Mouse (Mus musculus): ENCODE data around the gene Casp8. TPM values are rescaled to one million over a fixed set of nuclear protein-coding genes. Genes with fewer than 3 reads are reported as not detected.
"Not testable (repeated sequence)": the region's sequence is repeated elsewhere in the genome, so short reads cannot be mapped to it uniquely, and the experiment has no call there.

Gene Casp8
- polyA plus RNA-seq, 1 experiment from 2014 or later: 17.3 TPM

DNA sequence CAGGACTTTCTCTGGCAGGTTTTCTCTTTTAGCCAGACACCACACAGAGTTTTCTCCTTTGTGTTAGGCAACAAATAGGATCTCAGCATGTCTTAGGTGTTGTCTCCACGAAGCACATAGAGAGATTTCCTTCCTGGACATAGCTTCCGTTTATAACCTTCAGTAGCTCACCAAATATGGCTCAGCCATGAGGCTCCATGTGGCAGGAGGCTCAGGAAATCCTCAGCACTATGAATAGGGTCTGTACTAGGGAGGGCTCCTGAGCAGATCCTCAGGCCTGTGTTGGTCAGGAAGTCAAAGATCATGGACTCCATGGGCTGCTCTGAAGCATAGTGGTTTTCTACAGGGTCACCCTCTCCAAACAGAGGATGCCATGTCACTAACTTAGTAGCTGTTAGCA, 37.0 kb downstream of the Casp8 start:
- 41% methylated on average over 2 of the region's 2 CpGs for WGBS
- Histone ChIP-seq H3K27ac (replicated peaks in 1 of 2; ENCODE audit: control insufficient read depth in 1 of 2, insufficient read depth in 1 of 2, low read depth in 2 of 2, low read length in 2 of 2) (peak overlapping the region; percentile 49 to 58; a peak in 2 of 4 replicates), H3K36me3 (ENCODE audit: control insufficient read depth, insufficient read depth, low read length) (peaks cover 37% of the 10 kb centered on the region), H3K4me1 (ENCODE audit: control insufficient read depth in 2 of 2, insufficient read depth in 2 of 2, low read length in 2 of 2) (0 out of 4 replicates have a peak, but pooled peaks cover 0 to 6% of the 10 kb centered on the region in 2 experiments), H3K27me3 (ENCODE audit: control insufficient read depth, insufficient read depth, low read length) (no peaks in the 10 kb centered on the region), H3K4me2 (ENCODE audit: low read length) (no peak overlapping the region), H3K9ac (ENCODE audit: low read length) (no peak overlapping the region), H3K4me3 (ENCODE audit: control insufficient read depth in 1 of 2, insufficient read depth in 1 of 2, low read depth in 1 of 2, low read length in 2 of 2) (no peak overlapping the region), H3K9me3 (ENCODE audit: control insufficient read depth, low read length) (no peaks in the 10 kb centered on the region)
- no peak for ATAC-seq (ENCODE audit: insufficient number of reproducible peaks, insufficient read depth, low FRiP score, low read depth)

DNA sequence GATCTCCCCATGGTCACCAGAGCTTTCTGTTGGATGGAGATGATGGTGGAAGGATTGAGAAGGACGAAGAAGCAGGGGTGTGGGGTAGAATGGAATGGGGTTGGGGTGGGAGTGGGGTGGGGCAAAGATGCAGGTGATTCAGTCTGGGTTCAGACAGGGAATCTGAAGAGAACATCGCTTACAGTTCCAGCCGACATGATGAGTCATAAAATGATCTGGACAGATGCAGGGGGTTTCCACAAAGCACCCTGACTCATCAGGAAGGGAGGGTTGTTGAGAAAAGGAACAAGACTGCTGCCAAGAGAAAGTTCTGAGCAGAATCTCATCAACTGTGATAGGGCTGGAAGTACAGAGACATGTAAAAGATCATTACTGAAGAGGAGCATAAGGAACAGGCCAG, 61.6 kb downstream of the Casp8 start:
- H3K9ac ChIP-seq (ENCODE audit: low read length); H3K4me1 ChIP-seq (ENCODE audit: control insufficient read depth in 2 of 2, insufficient read depth in 2 of 2, low read length in 2 of 2); H3K27ac ChIP-seq (replicated peaks in 1 of 2; ENCODE audit: control insufficient read depth in 1 of 2, insufficient read depth in 1 of 2, low read depth in 2 of 2, low read length in 2 of 2); H3K27me3 ChIP-seq (ENCODE audit: control insufficient read depth, insufficient read depth, low read length); H3K4me2 ChIP-seq (ENCODE audit: low read length); ATAC-seq (ENCODE audit: insufficient number of reproducible peaks, insufficient read depth, low FRiP score, low read depth); H3K36me3 ChIP-seq (ENCODE audit: control insufficient read depth, insufficient read depth, low read length); H3K4me3 ChIP-seq (ENCODE audit: control insufficient read depth in 1 of 2, insufficient read depth in 1 of 2, low read depth in 1 of 2, low read length in 2 of 2); H3K9me3 ChIP-seq (ENCODE audit: control insufficient read depth, low read length): not testable (repeated sequence)
- WGBS: 69% methylated on average over 3 of the region's 3 CpGs

DNA sequence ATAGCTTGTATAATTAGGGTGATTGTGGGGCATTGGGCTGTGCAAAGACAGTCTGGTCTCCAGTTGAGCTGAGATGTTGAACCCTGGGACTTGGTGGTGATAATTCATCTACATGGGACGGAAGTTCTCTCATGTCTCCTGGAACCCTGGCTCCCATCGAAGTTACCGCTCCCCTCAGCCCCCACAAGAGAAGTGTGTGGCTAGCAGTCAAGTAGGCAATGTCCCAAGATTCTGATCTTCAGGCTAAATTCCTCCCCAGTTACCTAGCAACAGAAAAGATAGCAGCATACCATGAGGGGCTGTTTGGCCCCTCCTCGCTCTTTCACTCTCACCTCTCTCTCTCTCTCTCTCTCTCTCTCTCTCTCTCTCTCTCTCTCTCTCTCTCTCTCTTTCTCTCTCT, 64.0 kb downstream of the Casp8 start:
- not testable (repeated sequence) for H3K4me1 ChIP-seq (ENCODE audit: control insufficient read depth in 2 of 2, insufficient read depth in 2 of 2, low read length in 2 of 2); H3K4me2 ChIP-seq (ENCODE audit: low read length); H3K4me3 ChIP-seq (ENCODE audit: control insufficient read depth in 1 of 2, insufficient read depth in 1 of 2, low read depth in 1 of 2, low read length in 2 of 2); ATAC-seq (ENCODE audit: insufficient number of reproducible peaks, insufficient read depth, low FRiP score, low read depth); H3K9ac ChIP-seq (ENCODE audit: low read length); H3K27me3 ChIP-seq (ENCODE audit: control insufficient read depth, insufficient read depth, low read length); H3K36me3 ChIP-seq (ENCODE audit: control insufficient read depth, insufficient read depth, low read length); H3K27ac ChIP-seq (replicated peaks in 1 of 2; ENCODE audit: control insufficient read depth in 1 of 2, insufficient read depth in 1 of 2, low read depth in 2 of 2, low read length in 2 of 2); H3K9me3 ChIP-seq (ENCODE audit: control insufficient read depth, low read length)
- 45% methylated on average over 4 of the region's 4 CpGs for WGBS

DNA sequence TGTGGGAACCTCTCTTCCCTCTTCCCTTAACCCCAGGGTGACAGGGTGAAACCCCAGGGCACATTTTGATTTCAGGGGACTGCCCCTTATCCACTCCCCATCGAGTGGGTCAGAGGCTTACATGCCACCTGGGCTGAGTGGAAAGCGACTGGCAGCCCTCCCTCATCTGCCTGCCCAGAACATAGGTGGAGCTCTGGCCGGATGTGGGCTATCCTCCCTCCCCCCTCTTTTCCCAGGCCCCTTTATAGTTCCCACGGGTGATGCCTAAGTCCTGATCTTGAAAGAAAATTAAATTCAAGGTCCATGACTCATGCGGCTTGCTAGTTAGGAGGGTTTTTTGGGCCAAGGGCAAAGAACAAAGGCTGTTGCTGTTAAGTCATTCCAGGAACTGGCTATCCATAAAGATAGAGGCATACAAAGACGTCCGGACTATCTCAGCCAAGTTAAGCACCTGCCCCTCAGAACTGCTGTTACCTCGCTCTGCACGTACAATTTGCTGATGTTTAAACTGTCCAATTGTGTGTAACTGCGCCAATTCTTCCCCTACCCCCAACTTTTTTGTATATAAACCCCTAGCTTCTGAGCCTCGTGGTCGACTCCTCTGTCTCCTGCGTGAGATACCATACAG, 64.7 kb downstream of the Casp8 start:
- H3K4me1 ChIP-seq (ENCODE audit: control insufficient read depth in 2 of 2, insufficient read depth in 2 of 2, low read length in 2 of 2); H3K4me3 ChIP-seq (ENCODE audit: control insufficient read depth in 1 of 2, insufficient read depth in 1 of 2, low read depth in 1 of 2, low read length in 2 of 2); H3K9me3 ChIP-seq (ENCODE audit: control insufficient read depth, low read length); H3K27me3 ChIP-seq (ENCODE audit: control insufficient read depth, insufficient read depth, low read length); ATAC-seq (ENCODE audit: insufficient number of reproducible peaks, insufficient read depth, low FRiP score, low read depth); H3K27ac ChIP-seq (replicated peaks in 1 of 2; ENCODE audit: control insufficient read depth in 1 of 2, insufficient read depth in 1 of 2, low read depth in 2 of 2, low read length in 2 of 2); H3K4me2 ChIP-seq (ENCODE audit: low read length); H3K9ac ChIP-seq (ENCODE audit: low read length); H3K36me3 ChIP-seq (ENCODE audit: control insufficient read depth, insufficient read depth, low read length): not testable (repeated sequence)
- 64% methylated on average over 13 of the region's 13 CpGs for WGBS

DNA sequence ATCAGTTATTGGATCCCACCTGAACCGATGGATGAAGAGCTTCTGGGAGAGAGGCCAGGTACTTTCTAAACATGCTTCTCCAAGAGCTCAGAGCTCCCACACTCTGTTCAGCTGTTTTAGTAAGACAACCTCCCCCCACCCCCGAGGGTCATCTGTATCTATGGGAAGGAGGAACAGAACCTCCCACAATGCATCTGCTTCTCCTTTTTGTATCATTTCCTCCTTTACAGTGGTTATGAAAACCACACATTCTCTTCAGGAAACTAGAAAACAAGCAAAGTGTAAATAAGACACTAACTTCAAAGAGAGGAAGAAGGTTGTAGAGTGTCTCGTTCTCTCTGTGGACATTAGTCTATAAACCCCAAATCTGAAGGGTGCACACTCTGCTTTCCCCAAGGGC, 65.4 kb downstream of the Casp8 start:
- not testable (repeated sequence) for H3K9ac ChIP-seq (ENCODE audit: low read length); H3K4me2 ChIP-seq (ENCODE audit: low read length); H3K27me3 ChIP-seq (ENCODE audit: control insufficient read depth, insufficient read depth, low read length); ATAC-seq (ENCODE audit: insufficient number of reproducible peaks, insufficient read depth, low FRiP score, low read depth); H3K4me3 ChIP-seq (ENCODE audit: control insufficient read depth in 1 of 2, insufficient read depth in 1 of 2, low read depth in 1 of 2, low read length in 2 of 2); H3K36me3 ChIP-seq (ENCODE audit: control insufficient read depth, insufficient read depth, low read length); H3K27ac ChIP-seq (replicated peaks in 1 of 2; ENCODE audit: control insufficient read depth in 1 of 2, insufficient read depth in 1 of 2, low read depth in 2 of 2, low read length in 2 of 2); H3K9me3 ChIP-seq (ENCODE audit: control insufficient read depth, low read length); H3K4me1 ChIP-seq (ENCODE audit: control insufficient read depth in 2 of 2, insufficient read depth in 2 of 2, low read length in 2 of 2)
- WGBS: 72% methylated on average over 3 of the region's 3 CpGs

DNA sequence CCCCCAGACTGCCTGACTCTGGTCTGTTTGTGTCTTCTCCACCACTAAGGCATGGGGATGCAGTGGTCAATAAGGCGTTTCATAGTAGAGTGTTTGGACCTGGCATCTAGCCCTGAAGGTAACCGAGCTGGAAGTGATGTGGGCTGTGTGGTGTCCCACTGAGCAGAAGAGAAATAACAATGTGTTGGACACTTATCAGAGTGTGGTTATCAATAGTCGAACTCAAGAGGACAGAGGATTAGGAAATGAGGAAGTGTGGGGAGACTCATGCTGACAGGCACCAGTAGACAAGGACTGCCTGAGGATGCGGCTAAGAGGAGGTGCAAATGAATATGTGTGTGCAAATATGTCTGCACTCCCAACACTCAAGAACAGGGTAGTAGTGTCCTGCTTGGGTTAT, 81.3 kb downstream of the Casp8 start:
- H3K4me2 ChIP-seq (ENCODE audit: low read length); H3K36me3 ChIP-seq (ENCODE audit: control insufficient read depth, insufficient read depth, low read length); H3K9me3 ChIP-seq (ENCODE audit: control insufficient read depth, low read length); H3K27me3 ChIP-seq (ENCODE audit: control insufficient read depth, insufficient read depth, low read length); ATAC-seq (ENCODE audit: insufficient number of reproducible peaks, insufficient read depth, low FRiP score, low read depth); H3K27ac ChIP-seq (replicated peaks in 1 of 2; ENCODE audit: control insufficient read depth in 1 of 2, insufficient read depth in 1 of 2, low read depth in 2 of 2, low read length in 2 of 2); H3K4me3 ChIP-seq (ENCODE audit: control insufficient read depth in 1 of 2, insufficient read depth in 1 of 2, low read depth in 1 of 2, low read length in 2 of 2); H3K9ac ChIP-seq (ENCODE audit: low read length); H3K4me1 ChIP-seq (ENCODE audit: control insufficient read depth in 2 of 2, insufficient read depth in 2 of 2, low read length in 2 of 2): not testable (repeated sequence)
- WGBS: 46% methylated on average over 4 of the region's 4 CpGs

DNA sequence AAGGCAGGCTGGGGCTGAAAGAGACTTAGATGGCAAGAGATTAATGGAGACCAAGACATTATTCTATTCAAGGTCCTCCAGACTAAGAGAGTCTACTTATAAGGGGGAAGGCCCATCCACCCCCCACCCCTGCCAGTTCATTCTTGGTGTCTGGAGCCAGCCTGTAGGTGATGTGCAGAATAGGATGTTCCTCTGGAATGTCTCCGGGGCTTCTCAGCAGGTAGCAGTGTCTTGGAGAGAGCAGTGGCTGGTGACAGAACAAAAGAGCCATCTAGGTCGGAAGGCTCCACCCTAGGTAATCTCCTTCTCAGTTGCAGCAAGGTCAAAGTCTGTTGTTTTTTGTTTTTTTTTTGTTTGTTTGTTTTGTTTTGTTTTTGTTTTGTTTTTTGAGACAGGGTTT, 84.1 kb downstream of the Casp8 start:
- not testable (repeated sequence) for H3K27ac ChIP-seq (replicated peaks in 1 of 2; ENCODE audit: control insufficient read depth in 1 of 2, insufficient read depth in 1 of 2, low read depth in 2 of 2, low read length in 2 of 2); ATAC-seq (ENCODE audit: insufficient number of reproducible peaks, insufficient read depth, low FRiP score, low read depth)
- 83% methylated on average over 2 of the region's 2 CpGs for WGBS

DNA sequence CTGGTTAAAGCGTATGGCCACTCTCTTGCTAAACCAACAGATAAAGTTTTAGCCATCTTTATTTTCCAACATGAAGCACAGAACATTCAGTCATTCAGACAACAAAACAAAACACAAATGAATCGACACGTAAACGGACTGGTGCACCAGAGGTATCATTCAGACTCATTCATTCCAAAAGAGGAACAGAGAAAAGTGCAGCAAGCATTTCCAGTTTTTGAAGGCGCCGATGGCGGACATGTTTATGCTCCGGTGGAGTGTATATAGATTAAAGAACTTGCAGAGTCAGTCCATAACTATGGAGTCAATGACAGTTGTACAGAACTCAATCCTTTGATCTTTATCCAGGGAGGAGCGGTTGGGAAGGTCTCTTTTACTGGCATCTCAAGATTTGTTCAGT, 88.1 kb downstream of the Casp8 start:
- H3K9me3 ChIP-seq (ENCODE audit: control insufficient read depth, low read length); H3K9ac ChIP-seq (ENCODE audit: low read length); H3K27ac ChIP-seq (replicated peaks in 1 of 2; ENCODE audit: control insufficient read depth in 1 of 2, insufficient read depth in 1 of 2, low read depth in 2 of 2, low read length in 2 of 2); H3K27me3 ChIP-seq (ENCODE audit: control insufficient read depth, insufficient read depth, low read length); H3K4me2 ChIP-seq (ENCODE audit: low read length); ATAC-seq (ENCODE audit: insufficient number of reproducible peaks, insufficient read depth, low FRiP score, low read depth); H3K4me3 ChIP-seq (ENCODE audit: control insufficient read depth in 1 of 2, insufficient read depth in 1 of 2, low read depth in 1 of 2, low read length in 2 of 2); H3K4me1 ChIP-seq (ENCODE audit: control insufficient read depth in 2 of 2, insufficient read depth in 2 of 2, low read length in 2 of 2); H3K36me3 ChIP-seq (ENCODE audit: control insufficient read depth, insufficient read depth, low read length): not testable (repeated sequence)
- 88% methylated on average over 9 of the region's 9 CpGs for WGBS

More for the DNA sequence above, 84.1 kb downstream of the Casp8 start:
- H3K36me3 ChIP-seq (ENCODE audit: control insufficient read depth, insufficient read depth, low read length); H3K4me3 ChIP-seq (ENCODE audit: control insufficient read depth in 1 of 2, insufficient read depth in 1 of 2, low read depth in 1 of 2, low read length in 2 of 2); H3K27me3 ChIP-seq (ENCODE audit: control insufficient read depth, insufficient read depth, low read length); H3K9me3 ChIP-seq (ENCODE audit: control insufficient read depth, low read length); H3K9ac ChIP-seq (ENCODE audit: low read length); H3K4me1 ChIP-seq (ENCODE audit: control insufficient read depth in 2 of 2, insufficient read depth in 2 of 2, low read length in 2 of 2); H3K4me2 ChIP-seq (ENCODE audit: low read length): not testable (repeated sequence)

Measured in heart, embryonic 14.5 days (tissue).